Mouse (Mus musculus) kidney, embryonic 16.5 days (tissue): ENCODE results near the gene Myo1a. TPM values are rescaled to one million over a fixed set of nuclear protein-coding genes. Genes with fewer than 3 reads are reported as not detected.
A peak's percentile ranks its signal among the peaks of the same experiment; 100 is the strongest.
"Not testable (repeated sequence)": the region's sequence is repeated elsewhere in the genome, so short reads cannot be mapped to it uniquely, and the experiment has no call there.

Experiments
- ATAC-seq: fragments of 200-750 bp; cut with Nextera tagmentation; 2 replicates; pipeline ENCODE4 v1.8.0; 2017; ENCODE audit warnings: moderate TSS enrichment; ENCODE audit not compliant: low FRiP score, low TSS enrichment
- H3K27ac ChIP-seq: fragments of 300-500 bp; sonication (generic); 2 replicates; pipeline ENCODE4 v1.5.1; 2014; ENCODE audit warnings: low read length
- H3K27me3 ChIP-seq: fragments of 300-500 bp; sonication (generic); 2 replicates; pipeline ENCODE4 v1.6.1; 2014; ENCODE audit warnings: low read length, control low read depth, mixed read lengths; ENCODE audit not compliant: insufficient read depth
- H3K36me3 ChIP-seq: fragments of 300-500 bp; sonication (generic); 2 replicates; pipeline ENCODE4 v1.6.1; 2014; ENCODE audit warnings: low read length, control low read depth, mixed read lengths; ENCODE audit not compliant: insufficient read depth
- H3K4me1 ChIP-seq: fragments of 300-500 bp; sonication (generic); 2 replicates; pipeline ENCODE4 v1.6.1; 2014; ENCODE audit warnings: low read length, control low read depth, mixed read lengths; ENCODE audit not compliant: insufficient read depth
- H3K4me2 ChIP-seq: fragments of 300-500 bp; sonication (generic); replicated peaks from 2 replicates; pipeline ENCODE4 v1.6.1; 2014; ENCODE audit warnings: low read depth, low read length
- H3K4me3 ChIP-seq: fragments of 300-500 bp; sonication (generic); 2 replicates; pipeline ENCODE4 v1.5.1; 2014; ENCODE audit warnings: mild to moderate bottlenecking, low read length
- H3K9ac ChIP-seq: fragments of 300-500 bp; sonication (generic); replicated peaks from 2 replicates; pipeline ENCODE4 v1.6.1; 2014; ENCODE audit warnings: low read length
- H3K9me3 ChIP-seq: fragments of 300-500 bp; sonication (generic); 2 replicates; pipeline ENCODE4 v1.6.1; 2016; ENCODE audit warnings: low read length, control low read depth
- WGBS: fragments of 180-500 bp; shearing (Covaris S2); extraction: QIAGEN DNeasy Blood & Tissue Kit; methylation state at CpG from one replicate; pipeline ENCODE4 v1.1.7; 2014; 5-methylcytosine and 5-hydroxymethylcytosine counted together
- polyA plus RNA-seq: library from polyadenylated mRNA; unstranded; fragments of >200 nt; fragmentation: Nextera tagmentation; extraction: Ambion mirVana; gene quantifications from 2 replicates; pipeline ENCODE4 v1.2.1, GENCODE M21; 2015

Gene Myo1a
- polyA plus RNA-seq, 1 experiment from 2014 or later, result 0.31 TPM

DNA sequence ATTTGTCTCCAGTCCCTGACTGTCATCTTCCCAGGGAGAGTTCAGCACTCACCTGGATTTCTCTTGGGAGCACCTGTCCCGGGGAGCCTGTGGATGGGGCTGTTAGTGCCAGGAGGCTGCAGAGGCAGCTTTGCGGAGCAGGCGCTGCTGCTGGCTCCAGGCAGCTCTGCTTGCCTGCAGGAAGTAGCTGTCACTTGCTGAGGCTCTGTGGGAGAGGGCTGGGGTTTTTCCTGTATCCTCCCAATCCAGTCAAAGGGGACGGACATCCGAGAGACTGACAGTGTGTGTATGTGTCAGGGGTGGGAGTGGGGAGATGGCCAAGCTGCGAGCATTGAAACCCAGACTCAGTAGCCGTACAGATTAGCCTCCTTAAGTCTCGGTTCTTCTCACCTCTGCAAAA, 46.6 kb downstream of the Myo1a start, which contains the start of gene Gpr182:
Gene Gpr182, minus strand, starts transcription at position 185 of the 400 bp plus-strand sequence.
- Histone ChIP-seq H3K9ac (peak within 1 kb of the TSS; percentile 37), H3K36me3 (peaks cover 7% of the 10 kb centered on the region; the same call in 1 of the 2 replicates), H3K27me3 (no peaks in the 10 kb centered on the region), H3K4me3 (peak within 1 kb of the TSS; percentile 35), H3K4me2 (peak within 1 kb of the TSS; percentile 40), H3K27ac (peak within 1 kb of the TSS; percentile 32; the same call in 1 of the 2 replicates), H3K9me3 (no peaks in the 10 kb centered on the region), H3K4me1 (peaks cover 49% of the 10 kb centered on the region)
- ATAC-seq, result peak; percentile 20; the same call in 1 of the 2 replicates
- WGBS, result 35% methylated on average over 8 of the region's 8 CpGs

DNA sequence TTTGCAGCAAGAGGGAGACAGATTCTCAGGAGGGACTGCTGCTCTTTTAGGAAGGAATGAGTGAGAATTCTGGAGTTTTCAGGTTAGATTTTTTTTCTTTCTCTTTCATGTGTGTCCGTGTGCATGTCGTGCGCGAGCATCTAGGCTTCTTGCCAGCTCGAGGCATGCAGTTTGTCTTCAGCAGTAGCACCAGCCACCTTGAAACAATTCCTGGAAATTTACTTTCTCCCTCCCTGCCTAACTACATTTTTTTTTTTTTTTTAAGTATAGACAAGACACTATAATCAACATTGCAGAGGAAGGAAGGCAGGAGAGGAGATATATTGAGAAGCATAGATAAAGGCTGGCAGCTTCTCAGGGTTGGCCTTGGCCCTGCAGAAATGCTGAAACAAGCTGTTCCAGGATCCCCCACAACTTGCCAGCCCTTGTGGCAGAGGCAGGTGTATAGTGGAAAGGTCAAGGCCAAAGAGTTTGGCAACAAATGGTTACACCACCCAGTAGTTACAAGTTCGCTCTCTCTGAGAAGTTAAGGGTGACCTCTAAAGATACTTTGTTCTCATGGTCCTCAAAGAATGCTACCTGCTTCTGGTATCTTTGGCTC, 49.7 kb downstream of the Myo1a start:
- no peak for ATAC-seq
- H3K27ac ChIP-seq, result peak overlapping the region; percentile 5
- WGBS, result 49% methylated on average over 6 of the region's 6 CpGs

DNA sequence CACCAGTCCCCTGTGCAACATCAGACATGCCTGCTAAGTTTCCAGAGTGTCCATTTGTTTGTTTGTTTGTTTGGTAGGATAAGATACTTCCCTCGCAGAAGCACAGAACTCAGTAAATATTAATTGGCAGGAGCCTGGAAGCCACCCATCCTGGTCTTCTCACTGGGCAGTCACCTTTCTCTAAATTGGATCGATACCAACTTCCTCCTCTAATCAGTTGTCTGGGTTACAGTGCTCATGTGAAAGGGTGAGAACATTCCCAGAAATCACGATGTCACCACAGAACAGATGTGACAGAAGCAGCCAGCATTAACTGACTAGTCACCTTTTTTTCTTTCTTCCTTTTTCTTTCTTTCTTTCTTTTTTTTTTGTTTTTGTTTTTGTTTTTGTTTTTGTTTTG, 50.3 kb downstream of the Myo1a start:
- 68% methylated on average over 3 of the region's 3 CpGs for WGBS

More for the DNA sequence above, 49.7 kb downstream of the Myo1a start:
- H3K4me3 ChIP-seq, result no peak overlapping the region
- no peaks in the 10 kb centered on the region for H3K36me3 ChIP-seq
- peaks cover 30% of the 10 kb centered on the region for H3K4me1 ChIP-seq
- H3K4me2 ChIP-seq, result 0 out of 2 replicates have a peak overlapping the region, but pooled peaks have one; percentile 18
- H3K9ac ChIP-seq, result no peak overlapping the region
- no peaks in the 10 kb centered on the region for H3K27me3 ChIP-seq
- H3K9me3 ChIP-seq, result no peaks in the 10 kb centered on the region

DNA sequence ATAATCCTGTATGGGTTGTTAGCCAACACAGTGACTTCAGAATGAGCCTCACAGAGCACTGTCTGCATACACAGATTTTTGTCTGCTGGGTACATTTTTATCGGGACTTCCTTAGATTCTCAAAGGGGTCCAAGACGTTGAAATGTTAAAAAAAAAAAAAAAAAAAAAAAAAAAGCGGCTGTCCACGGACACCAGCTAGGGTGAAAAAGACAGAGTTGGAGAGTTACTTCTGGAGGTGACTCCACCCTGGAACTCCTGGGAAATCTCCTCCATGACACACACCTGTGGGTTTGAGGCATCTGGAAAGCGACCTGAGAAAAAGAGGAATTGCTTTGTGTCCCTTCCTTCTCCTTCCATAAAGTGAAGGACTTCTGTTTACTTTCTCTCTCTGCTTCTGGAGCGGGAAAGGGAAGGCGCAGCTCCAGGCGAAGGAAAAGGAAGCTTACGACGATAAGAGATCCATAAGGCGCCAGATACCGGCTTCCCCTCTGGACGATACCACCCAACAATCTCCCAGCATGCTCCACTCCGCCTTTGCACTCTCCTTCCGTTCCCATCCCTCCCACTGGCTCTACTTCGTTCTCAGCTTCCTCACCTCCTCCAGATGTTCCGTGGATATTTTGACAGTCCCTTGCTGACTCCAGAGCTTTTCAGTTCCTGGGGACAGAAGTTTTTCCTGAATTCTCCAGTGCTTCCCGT, 50.9 kb downstream of the Myo1a start:
- H3K9me3 ChIP-seq, result no peaks in the 10 kb centered on the region
- no peaks in the 10 kb centered on the region for H3K36me3 ChIP-seq
- 0 out of 2 replicates have a peak overlapping the region, but pooled peaks have one; percentile 26 for H3K9ac ChIP-seq
- H3K4me2 ChIP-seq, result peak overlapping the region; percentile 47
- H3K27me3 ChIP-seq, result no peaks in the 10 kb centered on the region
- H3K4me3 ChIP-seq, result peak overlapping the region; percentile 19
- peaks cover 23% of the 10 kb centered on the region for H3K4me1 ChIP-seq
- ATAC-seq, result no peak
- 42% methylated on average over 18 of the region's 18 CpGs for WGBS
- H3K27ac ChIP-seq, result no peak overlapping the region

More for the DNA sequence above, 50.3 kb downstream of the Myo1a start:
- no peak for ATAC-seq
- Histone ChIP-seq H3K4me2 (no peak overlapping the region), H3K27me3 (no peaks in the 10 kb centered on the region), H3K36me3 (no peaks in the 10 kb centered on the region), H3K9me3 (no peaks in the 10 kb centered on the region), H3K9ac (no peak overlapping the region), H3K4me1 (peaks cover 24% of the 10 kb centered on the region), H3K27ac (peak overlapping the region; percentile 5; the same call in 1 of the 2 replicates), H3K4me3 (no peak overlapping the region)

- H3K9me3 ChIP-seq, result no peaks in the 10 kb centered on the region
- no peak within 1 kb of the TSS for H3K27ac ChIP-seq
- no peaks in the 10 kb centered on the region for H3K27me3 ChIP-seq
- ATAC-seq, result no peak
- no peak within 1 kb of the TSS for H3K4me3 ChIP-seq
- no peaks in the 10 kb centered on the region for H3K36me3 ChIP-seq
- 56% methylated on average over 9 of the region's 9 CpGs for WGBS
- peaks cover 17% of the 10 kb centered on the region for H3K4me1 ChIP-seq
- no peak within 1 kb of the TSS for H3K4me2 ChIP-seq
- no peak within 1 kb of the TSS for H3K9ac ChIP-seq
These were observed 54.5 kb downstream of the Myo1a start, which contains the start of the genes Rdh1 and Rdh16f1 for GRCm38 (mm10) chr10:127759181-127760110. Gene Rdh1 (plus strand): TSS chr10:127759721. Gene Rdh16f1 (plus strand): TSS chr10:127759787.

DNA sequence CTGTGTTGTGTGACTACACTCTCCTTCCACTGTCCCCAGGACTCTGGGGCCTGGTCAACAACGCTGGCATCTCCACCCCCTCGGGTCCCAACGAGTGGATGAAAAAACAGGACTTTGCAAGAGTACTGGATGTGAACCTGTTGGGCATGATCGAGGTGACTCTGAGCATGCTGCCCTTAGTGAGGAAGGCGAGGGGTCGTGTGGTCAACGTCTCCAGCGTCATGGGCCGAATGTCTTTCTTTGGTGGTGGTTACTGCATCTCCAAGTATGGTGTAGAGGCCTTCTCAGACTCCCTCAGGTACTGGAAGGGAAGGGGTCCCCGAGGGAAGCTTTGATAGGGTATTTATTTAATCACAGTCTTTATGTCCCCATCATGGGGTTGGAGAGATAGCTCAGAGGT, 58.0 kb downstream of the Myo1a start:
- not testable (repeated sequence) for H3K4me3 ChIP-seq, H3K9ac ChIP-seq, H3K27me3 ChIP-seq, H3K9me3 ChIP-seq, ATAC-seq, H3K4me1 ChIP-seq, H3K36me3 ChIP-seq, H3K4me2 ChIP-seq
- 90% methylated on average over 10 of the region's 10 CpGs for WGBS
- peak overlapping the region; percentile 10; the same call in 1 of the 2 replicates for H3K27ac ChIP-seq

- H3K4me2 ChIP-seq, result no peak overlapping the region
- peak; percentile 88 for ATAC-seq
- peak overlapping the region; percentile 26; the same call in 1 of the 2 replicates for H3K9ac ChIP-seq
- peaks cover 5% of the 10 kb centered on the region for H3K4me1 ChIP-seq
- H3K27ac ChIP-seq, result peak overlapping the region; percentile 84
- no peaks in the 10 kb centered on the region for H3K27me3 ChIP-seq
- no peaks in the 10 kb centered on the region for H3K9me3 ChIP-seq
- WGBS, result 55% methylated on average over 12 of the region's 12 CpGs
- no peaks in the 10 kb centered on the region for H3K36me3 ChIP-seq
- H3K4me3 ChIP-seq, result no peak overlapping the region
These were observed 59.1 kb downstream of the Myo1a start for GRCm38 (mm10) chr10:127763914-127764680.

- Histone ChIP-seq H3K9ac (no peak overlapping the region), H3K9me3 (no peaks in the 10 kb centered on the region), H3K36me3 (no peaks in the 10 kb centered on the region), H3K27ac (peak overlapping the region; percentile 35; the same call in 1 of the 2 replicates), H3K27me3 (no peaks in the 10 kb centered on the region), H3K4me2 (no peak overlapping the region), H3K4me1 (peaks cover 5% of the 10 kb centered on the region), H3K4me3 (no peak overlapping the region)
- ATAC-seq, result peak; percentile 50; the same call in 1 of the 2 replicates
- 68% methylated on average over 1 of the region's 1 CpGs for WGBS
These were observed 61.6 kb downstream of the Myo1a start for GRCm38 (mm10) chr10:127766564-127766963.
